Mouse (Mus musculus): ENCODE data around the gene Gm8024. TPM values are rescaled to one million over a fixed set of nuclear protein-coding genes. Genes with fewer than 3 reads are reported as not detected.
"Not testable (repeated sequence)": the region's sequence is repeated elsewhere in the genome, so short reads cannot be mapped to it uniquely, and the experiment has no call there.

Gene Gm8024
- not detected in 2 replicates for polyA plus RNA-seq (2015; fragmentation: Nextera tagmentation; extraction: Ambion mirVana)

GRCm38 (mm10) chr14:42524182-42524581 is at the start of gene Gm8024:
TSS of gene Gm8024 (minus strand) at chr14:42524282.
- not testable (repeated sequence) for H3K9ac ChIP-seq (replicated peaks; ENCODE audit: low read depth); H3K27ac ChIP-seq (ENCODE audit: low read length); H3K4me2 ChIP-seq (replicated peaks; ENCODE audit: low read depth, low read length); H3K27me3 ChIP-seq (replicated peaks; ENCODE audit: insufficient read depth, low read length); H3K9me3 ChIP-seq (ENCODE audit: low read length); DNase-seq (ENCODE audit: low spot score); H3K4me1 ChIP-seq (ENCODE audit: insufficient read depth, low read depth, low read length); H3K4me3 ChIP-seq (ENCODE audit: low read depth, low read length); H3K36me3 ChIP-seq (ENCODE audit: insufficient read depth, low read length); ATAC-seq
- WGBS, result 100% methylated on average over 1 of the region's 3 CpGs

- H3K4me1 ChIP-seq (ENCODE audit: insufficient read depth, low read depth, low read length); H3K9me3 ChIP-seq (ENCODE audit: low read length); H3K27ac ChIP-seq (ENCODE audit: low read length); H3K9ac ChIP-seq (replicated peaks; ENCODE audit: low read depth); DNase-seq (ENCODE audit: low spot score); H3K4me2 ChIP-seq (replicated peaks; ENCODE audit: low read depth, low read length); H3K36me3 ChIP-seq (ENCODE audit: insufficient read depth, low read length); H3K27me3 ChIP-seq (replicated peaks; ENCODE audit: insufficient read depth, low read length); ATAC-seq; H3K4me3 ChIP-seq (ENCODE audit: low read depth, low read length): not testable (repeated sequence)
- WGBS, result 13% methylated on average over 21 of the region's 31 CpGs
Observed at GRCm38 (mm10) chr14:42543170-42543701, 19.2 kb upstream of the Gm8024 start.

GRCm38 (mm10) chr14:42542316-42543169 is 18.5 kb upstream of the Gm8024 start:
- H3K9ac ChIP-seq (replicated peaks; ENCODE audit: low read depth); H3K9me3 ChIP-seq (ENCODE audit: low read length); DNase-seq (ENCODE audit: low spot score); H3K4me3 ChIP-seq (ENCODE audit: low read depth, low read length); H3K36me3 ChIP-seq (ENCODE audit: insufficient read depth, low read length); H3K27me3 ChIP-seq (replicated peaks; ENCODE audit: insufficient read depth, low read length); H3K27ac ChIP-seq (ENCODE audit: low read length); ATAC-seq; H3K4me2 ChIP-seq (replicated peaks; ENCODE audit: low read depth, low read length); H3K4me1 ChIP-seq (ENCODE audit: insufficient read depth, low read depth, low read length): not testable (repeated sequence)
- 22% methylated on average over 18 of the region's 29 CpGs for WGBS

GRCm38 (mm10) chr14:42502249-42502648 is 21.8 kb downstream of the Gm8024 start, which contains the start of gene Gm8020:
TSS of gene Gm8020 (minus strand) at chr14:42502349.
- not testable (repeated sequence) for DNase-seq (ENCODE audit: low spot score); H3K4me3 ChIP-seq (ENCODE audit: low read depth, low read length); H3K27me3 ChIP-seq (replicated peaks; ENCODE audit: insufficient read depth, low read length); H3K9ac ChIP-seq (replicated peaks; ENCODE audit: low read depth); H3K9me3 ChIP-seq (ENCODE audit: low read length); ATAC-seq; H3K4me2 ChIP-seq (replicated peaks; ENCODE audit: low read depth, low read length); H3K27ac ChIP-seq (ENCODE audit: low read length); H3K36me3 ChIP-seq (ENCODE audit: insufficient read depth, low read length); H3K4me1 ChIP-seq (ENCODE audit: insufficient read depth, low read depth, low read length)
- WGBS, result 89% methylated on average over 1 of the region's 3 CpGs

Other genes with a start within 250 kb of the Gm8024 start
- not detected in 2 replicates for gene Gm9611, start 226.9 kb downstream of the Gm8024 start, polyA plus RNA-seq (2015; fragmentation: Nextera tagmentation; extraction: Ambion mirVana)
- not detected in 2 replicates for gene Gm7995, start 214.1 kb downstream of the Gm8024 start, polyA plus RNA-seq (2015; fragmentation: Nextera tagmentation; extraction: Ambion mirVana)
- gene Gm8005, start 84.6 kb downstream of the Gm8024 start, polyA plus RNA-seq (2015; fragmentation: Nextera tagmentation; extraction: Ambion mirVana), result not detected in 2 replicates
- not detected in 2 replicates for gene Gm8011, start 60.4 kb downstream of the Gm8024 start, polyA plus RNA-seq (2015; fragmentation: Nextera tagmentation; extraction: Ambion mirVana)
- gene Gm8020, start 21.9 kb downstream of the Gm8024 start, polyA plus RNA-seq (2015; fragmentation: Nextera tagmentation; extraction: Ambion mirVana), result not detected in 2 replicates
- not detected in 2 replicates for gene Gm17124, start 75.6 kb upstream of the Gm8024 start, polyA plus RNA-seq (2015; fragmentation: Nextera tagmentation; extraction: Ambion mirVana)
- not detected in 2 replicates for gene Gm3633, start 117.6 kb upstream of the Gm8024 start, polyA plus RNA-seq (2015; fragmentation: Nextera tagmentation; extraction: Ambion mirVana)
- not detected in 2 replicates for gene Gm10378, start 131.7 kb upstream of the Gm8024 start, polyA plus RNA-seq (2015; fragmentation: Nextera tagmentation; extraction: Ambion mirVana)
- gene Gm3015, start 244.5 kb upstream of the Gm8024 start, polyA plus RNA-seq (2015; fragmentation: Nextera tagmentation; extraction: Ambion mirVana), result not detected in 2 replicates